Mouse (Mus musculus): ENCODE results near the gene 4921539E11Rik. TPM values are rescaled to one million over a fixed set of nuclear protein-coding genes. Genes with fewer than 3 reads are reported as not detected.

The 4921539E11Rik gene
- total RNA-seq, 1 experiment = not detected

- TF ChIP-seq MAFK (IDR thresholded peaks at IDR 0.05; ENCODE audit: insufficient read depth, low read depth, low read length) (no peak), ZC3H11A (IDR thresholded peaks at IDR 0.05; ENCODE audit: borderline replicate concordance, low read depth, low read length) (no peak), HCFC1 (IDR thresholded peaks at IDR 0.05; ENCODE audit: borderline replicate concordance, insufficient read depth, low read length) (no peak), ZNF384 (IDR thresholded peaks at IDR 0.05; ENCODE audit: low read depth, low read length) (no peak), CHD2 (IDR thresholded peaks at IDR 0.05; ENCODE audit: low read depth, low read length) (no peak)
- no peak overlapping the region for H3K9ac ChIP-seq (ENCODE audit: insufficient read depth, low read depth, low read length, poor library complexity, severe bottlenecking)
- no peaks in the 10 kb centered on the region for H3K9me3 ChIP-seq (ENCODE audit: control insufficient read depth, insufficient read depth, low read depth, low read length)
- in situ Hi-C loops (cut with MboI; ENCODE audit: low sequenced_read_pairs in 2 of 2, unreplicated experiment in 2 of 2) = no loop called here
- H3K27ac ChIP-seq (ENCODE audit: insufficient read depth, low read depth, low read length, poor library complexity, severe bottlenecking) = no peak overlapping the region
- peaks cover 4% of the 10 kb centered on the region; the same call in 1 of the 2 replicates for H3K36me3 ChIP-seq (ENCODE audit: control insufficient read depth, insufficient read depth, low read length, poor library complexity, severe bottlenecking)
- no peaks in the 10 kb centered on the region for H3K4me1 ChIP-seq (ENCODE audit: control insufficient read depth in 2 of 2, insufficient read depth in 2 of 2, low read length in 2 of 2, poor library complexity in 1 of 2)
- no peak overlapping the region for H3K4me3 ChIP-seq (ENCODE audit: insufficient read depth in 1 of 2, low read depth in 1 of 2, low read length in 2 of 2, poor library complexity in 1 of 2, severe bottlenecking in 1 of 2)
- DNase-seq (ENCODE audit: low read depth, low spot score) = no peak
Observed at GRCm38 (mm10) chr4:103324688-103325451, 34.2 kb upstream of the 4921539E11Rik start.

DNA sequence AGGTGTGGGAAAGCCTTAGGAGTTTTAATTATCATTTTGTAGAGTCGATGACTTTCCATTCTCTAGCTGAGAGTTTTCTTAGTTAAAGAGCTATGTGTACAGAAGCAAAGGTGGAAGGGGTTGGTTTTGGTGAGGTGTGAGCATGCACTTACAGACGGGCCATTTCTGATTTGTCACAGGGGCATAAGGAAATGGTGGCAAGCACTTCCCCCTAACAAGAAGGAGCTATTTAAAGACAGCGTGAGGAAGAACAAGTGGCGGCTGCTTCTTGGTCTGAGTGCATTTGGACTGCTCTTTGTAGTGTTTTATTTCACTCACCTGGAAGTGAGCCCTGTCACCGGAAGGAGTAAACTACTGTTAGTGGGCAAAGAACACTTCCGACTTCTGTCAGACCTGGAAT, 30.8 kb upstream of the 4921539E11Rik start:
- Histone ChIP-seq H3K9ac (ENCODE audit: insufficient read depth, low read depth, low read length, poor library complexity, severe bottlenecking) (no peak overlapping the region), H3K27ac (ENCODE audit: insufficient read depth, low read depth, low read length, poor library complexity, severe bottlenecking) (no peak overlapping the region), H3K4me3 (ENCODE audit: insufficient read depth in 1 of 2, low read depth in 1 of 2, low read length in 2 of 2, poor library complexity in 1 of 2, severe bottlenecking in 1 of 2) (no peak overlapping the region), H3K9me3 (ENCODE audit: control insufficient read depth, insufficient read depth, low read depth, low read length) (no peaks in the 10 kb centered on the region), H3K4me1 (ENCODE audit: control insufficient read depth in 2 of 2, insufficient read depth in 2 of 2, low read length in 2 of 2, poor library complexity in 1 of 2) (peaks cover 0 to 2% of the 10 kb centered on the region in 2 experiments; a peak in 1 of 4 replicates), H3K36me3 (ENCODE audit: control insufficient read depth, insufficient read depth, low read length, poor library complexity, severe bottlenecking) (peaks cover 7% of the 10 kb centered on the region)
- in situ Hi-C loops (cut with MboI; ENCODE audit: low sequenced_read_pairs in 2 of 2, unreplicated experiment in 2 of 2) = no loop called here
- DNase-seq (ENCODE audit: low read depth, low spot score) = no peak
- TF ChIP-seq ZC3H11A (IDR thresholded peaks at IDR 0.05; ENCODE audit: borderline replicate concordance, low read depth, low read length) = no peak
- TF ChIP-seq MAFK (IDR thresholded peaks at IDR 0.05; ENCODE audit: insufficient read depth, low read depth, low read length) = no peak
- no peak for TF ChIP-seq ZNF384 (IDR thresholded peaks at IDR 0.05; ENCODE audit: low read depth, low read length)
- no peak for TF ChIP-seq HCFC1 (IDR thresholded peaks at IDR 0.05; ENCODE audit: borderline replicate concordance, insufficient read depth, low read length)
- TF ChIP-seq CHD2 (IDR thresholded peaks at IDR 0.05; ENCODE audit: low read depth, low read length) = no peak

GRCm38 (mm10) chr4:103315861-103316260, 25.2 kb upstream of the 4921539E11Rik start:
- Histone ChIP-seq H3K27ac (ENCODE audit: insufficient read depth, low read depth, low read length, poor library complexity, severe bottlenecking) (no peak overlapping the region), H3K9ac (ENCODE audit: insufficient read depth, low read depth, low read length, poor library complexity, severe bottlenecking) (no peak overlapping the region), H3K36me3 (ENCODE audit: control insufficient read depth, insufficient read depth, low read length, poor library complexity, severe bottlenecking) (peaks cover 2% of the 10 kb centered on the region), H3K4me3 (ENCODE audit: insufficient read depth in 1 of 2, low read depth in 1 of 2, low read length in 2 of 2, poor library complexity in 1 of 2, severe bottlenecking in 1 of 2) (no peak overlapping the region), H3K9me3 (ENCODE audit: control insufficient read depth, insufficient read depth, low read depth, low read length) (no peaks in the 10 kb centered on the region), H3K4me1 (ENCODE audit: control insufficient read depth in 2 of 2, insufficient read depth in 2 of 2, low read length in 2 of 2, poor library complexity in 1 of 2) (peaks cover 0 to 2% of the 10 kb centered on the region in 2 experiments; a peak in 1 of 4 replicates)
- in situ Hi-C loops (cut with MboI; ENCODE audit: low sequenced_read_pairs in 2 of 2, unreplicated experiment in 2 of 2) = no loop called here
- DNase-seq (ENCODE audit: low read depth, low spot score) = no peak
- TF ChIP-seq MAFK (IDR thresholded peaks at IDR 0.05; ENCODE audit: insufficient read depth, low read depth, low read length) = no peak
- TF ChIP-seq HCFC1 (IDR thresholded peaks at IDR 0.05; ENCODE audit: borderline replicate concordance, insufficient read depth, low read length) = no peak
- TF ChIP-seq CHD2 (IDR thresholded peaks at IDR 0.05; ENCODE audit: low read depth, low read length) = no peak
- no peak for TF ChIP-seq ZC3H11A (IDR thresholded peaks at IDR 0.05; ENCODE audit: borderline replicate concordance, low read depth, low read length)
- no peak for TF ChIP-seq ZNF384 (IDR thresholded peaks at IDR 0.05; ENCODE audit: low read depth, low read length)

DNA sequence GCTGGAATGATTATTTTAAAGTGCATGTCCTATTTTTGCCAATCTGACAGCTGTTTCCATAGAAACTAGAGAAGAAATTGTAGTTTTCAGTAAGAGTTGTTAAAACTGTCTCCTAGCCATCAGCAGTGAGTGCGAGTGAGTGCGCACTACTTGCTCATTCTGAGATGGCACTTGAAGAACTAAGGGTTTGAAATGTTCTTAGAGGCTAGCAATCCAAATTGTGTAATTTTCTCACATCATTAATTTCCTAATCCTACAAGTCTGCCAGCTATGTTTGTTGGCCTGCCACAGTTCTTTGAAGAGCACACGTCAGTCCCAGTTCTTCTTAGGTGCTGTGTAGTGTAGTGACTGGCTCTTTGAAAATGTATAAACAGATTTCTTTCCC, 23.9 kb upstream of the 4921539E11Rik start:
- no peak overlapping the region; the same call in 1 of the 2 replicates for H3K9ac ChIP-seq (ENCODE audit: insufficient read depth, low read depth, low read length, poor library complexity, severe bottlenecking)
- H3K36me3 ChIP-seq (ENCODE audit: control insufficient read depth, insufficient read depth, low read length, poor library complexity, severe bottlenecking) = peaks cover 2% of the 10 kb centered on the region; the same call in 1 of the 2 replicates
- no peaks in the 10 kb centered on the region for H3K9me3 ChIP-seq (ENCODE audit: control insufficient read depth, insufficient read depth, low read depth, low read length)
- DNase-seq (ENCODE audit: low read depth, low spot score) = no peak
- H3K4me3 ChIP-seq (ENCODE audit: insufficient read depth in 1 of 2, low read depth in 1 of 2, low read length in 2 of 2, poor library complexity in 1 of 2, severe bottlenecking in 1 of 2) = peak overlapping the region in 1 of 2 experiments; percentile 90; a peak in 2 of 4 replicates
- H3K4me1 ChIP-seq (ENCODE audit: control insufficient read depth in 2 of 2, insufficient read depth in 2 of 2, low read length in 2 of 2, poor library complexity in 1 of 2) = peaks cover 0 to 2% of the 10 kb centered on the region in 2 experiments; a peak in 1 of 4 replicates
- H3K27ac ChIP-seq (ENCODE audit: insufficient read depth, low read depth, low read length, poor library complexity, severe bottlenecking) = no peak overlapping the region
- TF ChIP-seq ZC3H11A (IDR thresholded peaks at IDR 0.05; ENCODE audit: borderline replicate concordance, low read depth, low read length) (no peak), CHD2 (IDR thresholded peaks at IDR 0.05; ENCODE audit: low read depth, low read length) (no peak), MAFK (IDR thresholded peaks at IDR 0.05; ENCODE audit: insufficient read depth, low read depth, low read length) (no peak), ZNF384 (IDR thresholded peaks at IDR 0.05; ENCODE audit: low read depth, low read length) (no peak), HCFC1 (IDR thresholded peaks at IDR 0.05; ENCODE audit: borderline replicate concordance, insufficient read depth, low read length) (no peak)
- in situ Hi-C loops (cut with MboI; ENCODE audit: low sequenced_read_pairs in 2 of 2, unreplicated experiment in 2 of 2) = no loop called here

Data from ES-E14 (cell line).